Mouse (Mus musculus) testis, adult 2 months (tissue): ENCODE measurements around the gene Ccdc155.

Source experiments
- CTCF ChIP-seq: fragments of 200-500 bp; IDR thresholded peaks from 2 replicates; pipeline ENCODE4 v1.5.1; 2012; ENCODE audit warnings: low read depth, mild to moderate bottlenecking, inconsistent platforms, low read length, moderate library complexity; ENCODE audit not compliant: control insufficient read depth, insufficient read depth, insufficient replicate concordance
- POLR2A ChIP-seq: fragments of 200-500 bp; IDR thresholded peaks from 2 replicates; pipeline ENCODE4 v1.6.1; 2012; ENCODE audit warnings: low read depth, mild to moderate bottlenecking, inconsistent platforms, low read length, moderate library complexity; ENCODE audit not compliant: control insufficient read depth

DNA sequence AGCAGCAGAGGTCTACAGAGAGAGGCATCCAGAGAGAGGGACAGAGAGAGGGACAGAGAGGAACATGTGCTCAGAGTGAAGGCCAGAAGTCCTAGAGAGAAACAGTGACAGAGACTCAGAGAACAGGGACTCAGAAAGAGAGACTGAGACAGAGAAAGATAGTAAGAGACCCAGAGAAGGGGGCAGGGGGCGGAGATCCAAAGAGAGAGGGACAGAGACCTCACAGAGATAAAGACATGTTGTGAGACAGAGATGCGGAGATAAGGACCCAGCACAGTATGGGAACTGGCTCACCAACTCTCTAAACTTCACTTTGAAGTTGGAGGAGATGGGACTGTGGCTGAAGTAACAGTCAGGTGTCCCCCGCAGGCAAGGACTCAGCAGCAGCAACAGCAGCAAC is 69.3 kb downstream of the Ccdc155 start:
- TF ChIP-seq CTCF (no peak), POLR2A (no peak)
